Mouse (Mus musculus) MEL (cell line): ENCODE measurements around the gene Slc30a4. TPM values are rescaled to one million over a fixed set of nuclear protein-coding genes. Genes with fewer than 3 reads are reported as not detected.

Experiments used
- DNase-seq: peaks from one replicate; pipeline ENCODE4 v3.0.0; 2011; ENCODE audit warnings: low read depth, low spot score
- H3K27ac ChIP-seq: 2 replicates; pipeline ENCODE4 v1.5.1; 2012; ENCODE audit warnings: low read depth, mild to moderate bottlenecking, control low read depth, low read length, moderate library complexity; ENCODE audit not compliant: control insufficient read depth
- H3K27me3 ChIP-seq, 2 experiments: fragments of 150-350 bp in 1 of 2; sonication (generic) in 1 of 2; 2 replicates each; pipeline ENCODE4 v1.6.1; 2012; ENCODE audit warnings: low read length in 2 of 2, mild to moderate bottlenecking in 2 of 2, improper control_type of control experiment in 1 of 2, moderate library complexity in 1 of 2; ENCODE audit not compliant: insufficient read depth in 2 of 2, control insufficient read depth in 1 of 2
- H3K36me3 ChIP-seq, 2 experiments: 2 replicates each; pipeline ENCODE4 v1.6.1; 2012 to 2014; ENCODE audit warnings: low read length in 2 of 2, improper control_type of control experiment in 1 of 2, inconsistent platforms in 1 of 2, mild to moderate bottlenecking in 1 of 2; ENCODE audit not compliant: insufficient read depth in 2 of 2, control insufficient read depth in 1 of 2
- H3K4me1 ChIP-seq, 2 experiments: fragments of 150-350 bp in 1 of 2; sonication (generic) in 1 of 2; 2 replicates each; pipeline ENCODE4 v1.6.1; 2012; ENCODE audit warnings: low read length in 2 of 2, improper control_type of control experiment in 1 of 2, mild to moderate bottlenecking in 1 of 2; ENCODE audit not compliant: insufficient read depth in 2 of 2, control insufficient read depth in 1 of 2
- H3K4me3 ChIP-seq, 2 experiments: fragments of 150-350 bp in 1 of 2; sonication (generic) in 1 of 2; 2 replicates each; pipeline ENCODE4 v1.5.1; 2012; ENCODE audit warnings: low read depth in 2 of 2, low read length in 2 of 2, mild to moderate bottlenecking in 2 of 2, moderate library complexity in 2 of 2, control low read depth in 1 of 2, improper control_type of control experiment in 1 of 2; ENCODE audit not compliant: control insufficient read depth in 1 of 2, insufficient read depth in 1 of 2
- H3K79me2 ChIP-seq: 2 replicates; pipeline ENCODE4 v1.6.1; 2012; ENCODE audit warnings: mild to moderate bottlenecking, low read length, moderate library complexity; ENCODE audit not compliant: control insufficient read depth, poor library complexity, insufficient read depth
- H3K9ac ChIP-seq: 2 replicates; pipeline ENCODE4 v1.6.1; 2012; ENCODE audit warnings: low read depth, mild to moderate bottlenecking, control low read depth, low read length, moderate library complexity; ENCODE audit not compliant: control insufficient read depth, poor library complexity, severe bottlenecking
- H3K9me3 ChIP-seq: fragments of 150-350 bp; sonication (generic); replicated peaks from 2 replicates; pipeline ENCODE4 v1.6.1; 2012; ENCODE audit warnings: mild to moderate bottlenecking, low read length, improper control_type of control experiment, moderate library complexity; ENCODE audit not compliant: insufficient read depth
- BHLHE40 ChIP-seq: IDR thresholded peaks from 2 replicates; pipeline ENCODE4 v1.6.1; 2012; ENCODE audit warnings: low read depth, mild to moderate bottlenecking, inconsistent platforms, low read length, improper control_type of control experiment, borderline replicate concordance
- CHD1 ChIP-seq: IDR thresholded peaks from 2 replicates; pipeline ENCODE4 v1.6.1; 2012; ENCODE audit warnings: low read depth, mild to moderate bottlenecking, inconsistent platforms, low read length, improper control_type of control experiment
- EP300 ChIP-seq, 2 experiments: IDR thresholded peaks; 2 replicates each; pipeline ENCODE4 v1.6.1; 2011; ENCODE audit warnings: improper control_type of control experiment in 2 of 2, low read length in 2 of 2, low read depth in 1 of 2, mild to moderate bottlenecking in 1 of 2
- GABPA ChIP-seq: IDR thresholded peaks from 2 replicates; pipeline ENCODE4 v1.6.1; 2012; ENCODE audit warnings: low read depth, mild to moderate bottlenecking, inconsistent platforms, low read length, improper control_type of control experiment, moderate library complexity
- GATA1 ChIP-seq: IDR thresholded peaks from 2 replicates; pipeline ENCODE4 v1.6.1; 2011; ENCODE audit warnings: low read depth, low read length, improper control_type of control experiment
- JUND ChIP-seq: IDR thresholded peaks from 2 replicates; pipeline ENCODE4 v1.6.1; 2011; ENCODE audit warnings: low read depth, mild to moderate bottlenecking, improper control_type of control experiment, low read length
- KAT2A ChIP-seq: conservative IDR thresholded peaks from 2 replicates; pipeline ENCODE4 v1.6.1; 2012; ENCODE audit warnings: low read depth, low read length, improper control_type of control experiment, inconsistent platforms
- MAFK ChIP-seq: IDR thresholded peaks from 2 replicates; pipeline ENCODE4 v1.6.1; 2011; ENCODE audit warnings: low read depth, mild to moderate bottlenecking, low read length, improper control_type of control experiment, borderline replicate concordance
- MYB ChIP-seq: IDR thresholded peaks from 2 replicates; pipeline ENCODE4 v1.6.1; 2011; ENCODE audit warnings: mild to moderate bottlenecking, low read depth, low read length, improper control_type of control experiment
- MYC ChIP-seq: IDR thresholded peaks from 2 replicates; pipeline ENCODE4 v1.6.1; 2011; ENCODE audit warnings: low read depth, mild to moderate bottlenecking, low read length, improper control_type of control experiment, moderate library complexity
- POLR2A ChIP-seq, 2 experiments: IDR thresholded peaks; 2 replicates each; pipeline ENCODE4 v1.6.1; 2011 to 2012; ENCODE audit warnings: low read length in 2 of 2, mild to moderate bottlenecking in 2 of 2, control low read depth in 1 of 2, improper control_type of control experiment in 1 of 2, low read depth in 1 of 2, moderate library complexity in 1 of 2; ENCODE audit not compliant: control insufficient read depth in 1 of 2, insufficient read depth in 1 of 2, poor library complexity in 1 of 2
- POLR2AphosphoS5 ChIP-seq: IDR thresholded peaks from 2 replicates; pipeline ENCODE4 v1.6.1; 2012; ENCODE audit warnings: low read depth, borderline replicate concordance, mild to moderate bottlenecking, inconsistent platforms, low read length, moderate library complexity, mixed read lengths
- RCOR1 ChIP-seq: IDR thresholded peaks from 2 replicates; pipeline ENCODE4 v1.6.1; 2012; ENCODE audit warnings: low read depth, mild to moderate bottlenecking, inconsistent platforms, low read length, improper control_type of control experiment
- TAL1 ChIP-seq: IDR thresholded peaks from 2 replicates; pipeline ENCODE4 v1.6.1; 2012; ENCODE audit warnings: mild to moderate bottlenecking, inconsistent platforms, low read length, moderate library complexity, mixed read lengths
- TBP ChIP-seq: IDR thresholded peaks from 2 replicates; pipeline ENCODE4 v1.8.0; 2011; ENCODE audit warnings: low read depth, low read length, improper control_type of control experiment
- UBTF ChIP-seq: IDR thresholded peaks from 2 replicates; pipeline ENCODE4 v1.6.1; 2012; ENCODE audit warnings: low read depth, mild to moderate bottlenecking, inconsistent platforms, low read length, improper control_type of control experiment, moderate library complexity, borderline replicate concordance; ENCODE audit not compliant: insufficient read depth
- USF2 ChIP-seq, 2 experiments: IDR thresholded peaks; 2 replicates each; pipeline ENCODE4 v1.6.1; 2011 to 2012; ENCODE audit warnings: improper control_type of control experiment in 2 of 2, low read length in 2 of 2, borderline replicate concordance in 1 of 2, inconsistent platforms in 1 of 2, low read depth in 1 of 2, mild to moderate bottlenecking in 1 of 2; ENCODE audit not compliant: insufficient read depth in 1 of 2
- ZMIZ1 ChIP-seq: IDR thresholded peaks from 2 replicates; pipeline ENCODE4 v1.6.1; 2012; ENCODE audit warnings: low read depth, mild to moderate bottlenecking, inconsistent platforms, low read length, improper control_type of control experiment, moderate library complexity
- polyA plus RNA-seq, 2 experiments: library from polyadenylated mRNA; stranded (reverse) in 1 of 2; unstranded in 1 of 2; fragments of >175 nt in 1 of 2; fragments of >200 nt in 1 of 2; gene quantifications; 2 replicates each; pipeline versions ENCODE4 v1.2.1 to v1.2.4; 2012; ENCODE audit warnings: low replicate concordance in 2 of 2, low read depth in 1 of 2; ENCODE audit not compliant: insufficient read length in 2 of 2, insufficient read depth in 1 of 2, missing spikeins in 1 of 2
- total RNA-seq: library from RNA; depleted of rRNA; stranded (reverse); fragments of 300-350 nt; gene quantifications from 2 replicates; pipeline ENCODE4 v1.2.3, GENCODE M21; 2012

Gene Slc30a4
- total and polyA plus RNA-seq, 3 experiments: not detected

DNA sequence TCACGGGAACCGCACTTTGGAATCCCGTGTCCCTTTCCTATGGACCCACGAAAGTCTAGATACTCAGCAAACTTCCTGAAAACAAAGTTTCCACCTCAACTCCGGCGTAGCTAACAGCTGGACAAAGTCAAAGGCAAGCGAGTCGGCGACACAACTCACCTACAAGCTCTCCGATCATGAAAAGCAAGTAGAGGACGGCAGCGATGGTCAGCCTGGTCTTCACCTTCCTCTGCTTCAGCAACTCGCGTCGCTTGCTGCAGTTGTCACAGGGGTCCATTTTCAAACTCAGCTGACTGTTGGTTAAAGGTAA is 637 bp downstream of the Slc30a4 start:
- Histone ChIP-seq H3K27ac (no peak overlapping the region), H3K9ac (no peak overlapping the region), H3K36me3 (no peaks in the 10 kb centered on the region), H3K27me3 (no peaks in the 10 kb centered on the region), H3K4me1 (no peaks in the 10 kb centered on the region), H3K4me3 (no peak overlapping the region), H3K9me3 (no peaks in the 10 kb centered on the region), H3K79me2 (no peaks in the 10 kb centered on the region)
- DNase-seq: no peak
- no peak for TF ChIP-seq POLR2AphosphoS5
- TF ChIP-seq JUND: no peak
- no peak for TF ChIP-seq POLR2A (IDR thresholded peaks at IDR 0.05; ENCODE audit: control insufficient read depth in 1 of 2, insufficient read depth in 1 of 2, low read depth in 1 of 2, low read length in 2 of 2, poor library complexity in 1 of 2)
- no peak for TF ChIP-seq TAL1
- no peak for TF ChIP-seq MYC
- no peak for TF ChIP-seq BHLHE40
- no peak for TF ChIP-seq USF2 (IDR thresholded peaks at IDR 0.05; ENCODE audit: borderline replicate concordance in 1 of 2, insufficient read depth in 1 of 2, low read depth in 1 of 2, low read length in 2 of 2)
- no peak for TF ChIP-seq RCOR1

GRCm38 (mm10) chr2:122701012-122701411 is 1.5 kb downstream of the Slc30a4 start:
- TF ChIP-seq JUND (no peak), MYC (no peak), UBTF (no peak), CHD1 (no peak), GABPA (no peak), MAFK (no peak), ZMIZ1 (no peak), GATA1 (no peak), EP300 (IDR thresholded peaks at IDR 0.05; ENCODE audit: low read depth in 1 of 2, low read length in 2 of 2) (no peak), MYB (no peak), TBP (no peak), KAT2A (no peak)
- no peaks in the 10 kb centered on the region for H3K79me2 ChIP-seq
- H3K4me1 ChIP-seq: no peaks in the 10 kb centered on the region
- no peak overlapping the region for H3K4me3 ChIP-seq
- no peak overlapping the region for H3K9ac ChIP-seq
- no peak overlapping the region for H3K27ac ChIP-seq
- H3K36me3 ChIP-seq: no peaks in the 10 kb centered on the region
- no peaks in the 10 kb centered on the region for H3K27me3 ChIP-seq
- no peak for DNase-seq
- H3K9me3 ChIP-seq: no peaks in the 10 kb centered on the region
